Mouse (Mus musculus) embryo, embryonic 9.5 days (tissue): ENCODE measurements at regions not wholly inside any gene's neighbourhood (a gene's known extent, or its start where the extent isn't known, plus 50 kb on each side); places are given as distances from the start of the nearest gene placed in this dataset.

Experiments
- DNase-seq: peaks from one replicate; pipeline ENCODE4 v3.0.0-alpha.2; 2017; ENCODE audit errors: extremely low spot score

DNA sequence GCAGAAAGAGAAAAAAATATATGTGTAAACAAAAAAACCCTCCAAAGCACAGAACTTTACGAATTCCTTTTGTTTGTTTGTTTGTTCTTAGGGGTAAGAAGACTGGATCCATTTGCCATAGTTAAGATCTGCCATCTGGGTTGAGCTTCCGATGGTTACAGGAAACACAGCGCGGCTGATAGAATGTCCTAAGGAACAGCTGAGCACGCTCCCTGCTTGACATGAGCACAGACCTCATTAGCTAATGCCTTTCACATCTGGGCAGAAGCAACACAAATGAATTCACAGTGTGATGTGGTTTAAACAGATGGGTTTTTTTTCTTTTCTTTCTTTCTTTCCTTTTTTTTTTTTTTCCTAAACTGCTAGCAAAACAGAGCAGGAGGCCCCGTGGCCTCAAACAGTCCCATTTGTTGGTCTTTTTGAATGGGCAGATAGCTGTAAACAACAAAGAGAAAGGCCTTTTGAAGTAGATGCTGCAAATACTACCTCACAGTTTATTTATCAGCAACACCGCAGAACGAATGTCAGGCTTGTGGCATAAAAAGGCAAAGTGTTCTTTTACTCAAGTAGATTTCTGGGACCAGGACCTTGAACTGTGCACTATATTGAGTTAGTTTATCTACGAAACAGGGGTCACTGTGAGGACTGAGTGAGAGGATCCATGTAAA, 61.0 kb upstream of the Raph1 start:
- peak; percentile 20 for DNase-seq

DNA sequence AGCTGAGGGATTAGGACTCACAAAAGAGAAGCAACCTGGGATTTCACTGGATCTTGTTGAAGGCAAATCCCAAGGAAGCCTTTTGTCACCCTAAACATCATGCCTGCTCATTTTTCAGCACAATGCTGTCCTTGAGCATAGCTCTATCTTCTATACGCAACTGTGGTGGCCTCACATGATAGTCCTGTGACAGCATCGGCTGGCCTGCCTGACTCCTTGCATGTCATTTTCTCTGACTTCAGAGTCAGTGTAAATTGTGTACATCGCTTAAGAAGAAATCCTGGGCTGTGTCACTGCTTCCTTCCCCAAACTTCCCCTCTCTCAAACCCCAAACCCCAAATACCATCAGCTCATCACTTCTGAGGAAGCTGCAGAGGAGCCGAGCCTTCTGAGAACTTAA, 60.5 kb upstream of the Raph1 start:
- no peak for DNase-seq

DNA sequence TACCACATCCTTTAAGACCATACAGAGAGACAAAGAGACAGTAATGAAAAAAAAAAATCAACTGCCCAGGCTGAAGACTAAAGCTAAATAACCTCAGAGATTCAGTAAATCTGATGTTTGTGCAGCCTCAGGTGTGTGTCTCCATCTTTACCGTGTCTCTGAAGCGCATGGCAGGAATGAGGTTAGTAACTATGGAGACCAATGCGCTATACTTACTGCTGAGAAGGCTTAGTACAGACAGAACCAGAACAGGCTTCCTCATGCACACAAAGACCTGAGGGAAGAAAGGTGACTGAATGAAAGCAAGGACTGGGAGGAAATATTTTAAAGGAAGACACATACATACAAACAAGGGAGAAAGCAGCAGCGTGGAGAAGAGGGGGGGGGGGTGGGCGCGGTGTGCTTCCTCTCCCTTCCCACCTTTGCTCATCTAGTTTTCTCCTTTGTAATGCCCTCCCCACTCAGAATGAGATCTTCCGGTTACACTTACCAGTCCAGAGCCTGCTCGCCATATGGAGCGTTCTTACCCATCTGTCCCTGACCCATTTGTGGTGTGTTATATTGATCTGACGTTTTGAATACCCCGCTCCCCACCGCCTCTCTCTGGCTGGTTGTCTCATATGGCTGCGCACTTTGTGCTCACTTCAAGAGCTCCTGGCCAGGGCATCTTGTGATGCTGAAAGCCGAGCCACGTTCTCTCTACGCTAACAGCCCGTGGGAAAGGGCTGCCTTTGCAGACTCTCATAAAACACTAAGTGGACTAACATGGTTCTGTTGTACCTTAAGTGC, 59.0 kb upstream of the Raph1 start:
- no peak for DNase-seq

DNA sequence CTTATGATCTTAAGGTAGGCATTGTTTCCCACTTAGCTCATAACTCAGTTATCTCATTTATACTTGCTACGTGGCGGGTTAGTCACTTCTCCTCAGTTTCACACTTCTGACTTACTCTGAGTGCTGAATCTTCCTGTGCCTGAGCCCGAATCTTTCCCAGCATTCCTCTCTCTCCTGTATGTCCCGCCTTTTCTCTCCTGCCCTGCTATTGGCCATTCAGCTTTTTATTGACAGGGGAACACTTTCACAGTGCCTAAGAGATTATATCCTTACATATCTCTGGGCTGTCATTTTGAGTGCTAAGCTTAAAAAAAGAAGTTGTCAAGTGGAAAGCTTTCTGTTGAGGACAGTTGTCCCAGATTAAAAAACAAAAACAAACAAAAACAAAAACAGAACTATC, 57.3 kb upstream of the Raph1 start:
- no peak for DNase-seq

DNA sequence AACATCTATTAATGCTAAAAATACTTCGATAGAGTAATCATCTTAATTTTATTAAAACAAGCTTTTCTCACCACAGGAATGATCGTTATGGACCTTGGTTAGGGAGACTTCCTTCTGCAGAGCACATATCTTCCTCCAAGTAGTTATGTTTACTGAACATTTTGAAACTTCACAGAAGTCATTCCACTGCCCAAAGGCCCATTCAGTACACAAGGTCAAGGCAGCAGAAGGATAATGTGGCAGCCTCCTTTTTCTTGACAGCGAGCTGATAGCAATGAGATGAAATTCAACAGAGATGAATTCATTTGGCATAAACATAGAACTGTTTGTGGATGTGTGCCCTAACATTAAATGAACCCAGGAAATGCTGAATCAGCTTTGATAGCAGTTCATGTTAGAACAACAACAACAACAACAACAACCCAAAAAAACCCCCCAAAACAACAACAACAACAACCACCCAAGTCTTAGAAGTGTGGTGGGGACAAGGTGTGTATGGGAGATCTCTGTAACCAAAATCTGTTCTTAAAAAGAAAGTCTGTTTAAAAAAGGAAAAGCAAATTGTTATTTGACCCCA, 56.6 kb upstream of the Raph1 start:
- no peak for DNase-seq

DNA sequence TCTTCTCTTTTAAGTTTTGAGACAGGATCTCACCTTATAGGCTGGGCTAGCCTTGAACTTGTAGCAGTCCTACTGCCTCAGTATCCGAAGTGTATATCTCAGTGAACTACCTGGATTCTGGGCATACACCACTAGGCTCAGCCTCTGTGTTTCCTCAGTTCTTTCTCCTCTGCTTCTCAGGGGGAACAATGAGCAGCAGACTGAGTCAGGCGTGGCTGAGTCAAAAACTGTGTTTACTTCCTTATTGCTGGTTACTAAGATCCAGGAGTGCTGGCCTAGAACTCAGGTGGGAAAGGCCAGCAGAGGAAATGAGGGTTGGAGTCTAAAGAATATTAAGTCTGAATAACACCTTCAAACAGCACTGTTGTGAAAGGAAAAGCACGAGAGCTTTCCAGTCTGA, 54.9 kb upstream of the Raph1 start:
- DNase-seq: no peak

DNA sequence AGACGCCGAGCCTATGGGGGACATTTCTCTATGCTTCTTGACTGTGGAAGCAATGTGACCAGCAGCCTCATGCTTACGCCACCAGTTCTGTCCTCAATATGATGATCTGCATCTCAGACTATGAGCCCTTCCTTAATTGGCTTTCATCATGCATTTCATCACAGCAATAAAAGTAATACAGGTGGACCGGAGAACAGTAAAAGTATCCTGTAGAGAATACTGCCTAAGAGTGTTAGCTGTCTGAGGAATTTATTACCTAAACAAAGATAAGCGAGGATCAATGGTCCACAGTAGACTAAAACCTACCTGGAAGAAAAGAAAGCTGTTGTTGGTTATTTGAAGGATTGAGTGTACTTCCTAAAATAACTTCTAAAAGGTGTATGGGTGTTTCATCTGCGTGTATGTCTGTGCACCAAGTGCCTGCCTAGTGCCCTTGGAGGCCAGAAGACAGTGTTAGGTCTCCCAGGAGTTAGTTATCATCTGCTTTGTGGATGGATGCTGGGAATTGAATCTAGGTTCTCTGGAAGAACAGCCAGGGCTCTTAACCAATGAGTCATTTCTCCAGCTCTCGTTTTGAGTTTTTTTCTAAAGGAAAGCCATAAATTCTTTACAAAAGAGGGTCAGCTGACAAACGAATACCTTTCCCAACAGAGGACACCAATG, 54.3 kb upstream of the Raph1 start:
- no peak for DNase-seq

DNA sequence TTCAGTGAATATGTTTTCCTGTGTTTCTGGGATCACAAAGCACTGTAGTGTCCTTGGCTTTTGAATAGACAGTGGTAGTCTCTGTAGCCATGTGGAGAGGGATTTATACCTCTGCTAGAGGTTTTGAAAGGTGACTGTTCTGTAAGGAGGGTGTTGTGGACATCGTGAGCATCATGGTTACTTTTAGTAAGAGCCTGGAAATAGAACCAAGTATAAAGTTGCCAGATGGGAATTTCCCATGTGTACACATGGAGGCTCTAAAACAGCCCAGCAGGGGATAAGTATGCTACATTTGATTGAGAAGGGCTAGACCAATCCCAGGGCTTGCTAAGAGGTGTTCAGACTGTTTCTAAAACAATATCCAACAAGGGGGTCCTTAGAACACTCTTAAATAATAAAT, 51.5 kb upstream of the Raph1 start:
- no peak for DNase-seq

DNA sequence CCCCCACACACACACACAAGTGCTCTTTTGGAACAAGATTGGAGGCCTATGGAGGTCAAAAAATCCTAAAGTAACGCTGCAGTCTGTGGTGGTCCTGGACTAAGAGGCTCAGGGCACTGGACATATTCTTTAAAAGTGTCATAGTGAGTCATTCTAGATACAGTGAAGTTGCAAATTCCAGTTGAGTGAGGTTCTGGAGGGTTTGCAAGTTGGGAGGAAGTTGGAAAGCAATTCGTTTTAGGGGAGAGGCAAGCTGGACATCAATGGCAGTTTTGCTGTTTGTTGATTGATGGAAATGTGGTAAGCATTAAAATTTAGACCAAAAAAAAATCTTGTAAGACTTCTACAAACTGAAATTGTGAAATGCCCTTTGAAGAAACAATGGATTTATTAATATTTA, 50.0 kb upstream of the Raph1 start:
- no peak for DNase-seq
